Mouse (Mus musculus) gastrocnemius, adult 2 months (tissue): Measurements from ENCODE around the gene Slc32a1. TPM values are rescaled to one million over a fixed set of nuclear protein-coding genes. Genes with fewer than 3 reads are reported as not detected.

ENCODE experiments used
- DNase-seq: peaks from one replicate; pipeline ENCODE4 v3.0.0; 2022
- H3K27ac ChIP-seq: fragments of 200-600 bp; 2 replicates; pipeline ENCODE4 v1.8.1; 2022; ENCODE audit warnings: mild to moderate bottlenecking
- H3K4me3 ChIP-seq: fragments of 200-600 bp; 2 replicates; pipeline ENCODE4 v1.8.1; 2022; ENCODE audit warnings: mild to moderate bottlenecking, moderate library complexity
- CTCF ChIP-seq: fragments of 200-600 bp; IDR thresholded peaks from 2 replicates; pipeline ENCODE4 v1.8.1; 2022; ENCODE audit warnings: antibody characterized with exemption, mild to moderate bottlenecking, moderate library complexity
- intact Hi-C: fragments of 180-260 bp; cut with DNase I; formaldehyde crosslinking; loops from one replicate; pipeline ENCODE4 v1.15.1; 2025
- total RNA-seq, 2 experiments: library from RNA; stranded (reverse); gene quantifications; 2 replicates each; pipeline ENCODE4 v1.2.3; 2021

The Slc32a1 gene
- total RNA-seq, 2 experiments from 2014 or later, result not detected

GRCm38 (mm10) chr2:158615702-158616101 lies 5.1 kb downstream of the Slc32a1 start:
- TF ChIP-seq CTCF, result no peak
- intact Hi-C loops, result no loop called here
- Histone ChIP-seq H3K4me3 (no peak overlapping the region), H3K27ac (no peak overlapping the region)
- DNase-seq, result no peak

DNA sequence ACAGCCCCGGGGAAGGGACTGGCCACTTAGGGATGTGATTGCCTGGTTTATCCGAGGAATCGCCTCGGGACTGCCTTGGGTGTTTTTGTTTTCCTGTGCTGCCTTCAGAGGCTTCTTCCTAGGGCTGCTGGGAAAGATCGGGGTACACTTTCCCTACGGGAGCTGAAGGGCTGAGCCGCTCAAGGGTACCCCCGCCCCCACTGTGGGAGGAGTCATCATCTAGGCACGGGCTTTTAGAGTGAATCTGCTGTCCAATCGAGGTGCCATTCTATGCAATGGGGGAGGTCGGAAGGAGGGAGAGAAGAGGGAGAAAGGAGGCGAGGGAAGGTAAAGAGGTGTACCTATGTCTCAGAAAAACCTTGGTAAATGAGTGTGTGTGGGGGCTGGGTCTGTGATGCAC lies 5.7 kb downstream of the Slc32a1 start:
- no peak for TF ChIP-seq CTCF
- intact Hi-C loops, result no loop called here
- no peak for DNase-seq
- H3K27ac ChIP-seq, result no peak overlapping the region
- no peak overlapping the region for H3K4me3 ChIP-seq

- Histone ChIP-seq H3K27ac (no peak overlapping the region), H3K4me3 (no peak overlapping the region)
- TF ChIP-seq CTCF, result no peak
- intact Hi-C loops, result no loop called here
- no peak for DNase-seq
Measured at GRCm38 (mm10) chr2:158616790-158617189, 6.2 kb downstream of the Slc32a1 start.

GRCm38 (mm10) chr2:158624718-158625222 lies 14.2 kb downstream of the Slc32a1 start, which contains the start of gene Actr5:
Gene Actr5, plus strand, starts transcription at chr2:158624888.
- peak; percentile 96 for DNase-seq
- peak within 1 kb of the TSS; percentile 96 for H3K4me3 ChIP-seq
- peak within 1 kb of the TSS; percentile 98 for H3K27ac ChIP-seq
- no peak for TF ChIP-seq CTCF
- intact Hi-C loops, result no loop called here

GRCm38 (mm10) chr2:158625231-158625630 lies 14.7 kb downstream of the Slc32a1 start:
- TF ChIP-seq CTCF, result no peak
- DNase-seq, result peak; percentile 40
- Histone ChIP-seq H3K27ac (peak overlapping the region; percentile 98), H3K4me3 (peak overlapping the region; percentile 96)
- intact Hi-C loops, result no loop called here

DNA sequence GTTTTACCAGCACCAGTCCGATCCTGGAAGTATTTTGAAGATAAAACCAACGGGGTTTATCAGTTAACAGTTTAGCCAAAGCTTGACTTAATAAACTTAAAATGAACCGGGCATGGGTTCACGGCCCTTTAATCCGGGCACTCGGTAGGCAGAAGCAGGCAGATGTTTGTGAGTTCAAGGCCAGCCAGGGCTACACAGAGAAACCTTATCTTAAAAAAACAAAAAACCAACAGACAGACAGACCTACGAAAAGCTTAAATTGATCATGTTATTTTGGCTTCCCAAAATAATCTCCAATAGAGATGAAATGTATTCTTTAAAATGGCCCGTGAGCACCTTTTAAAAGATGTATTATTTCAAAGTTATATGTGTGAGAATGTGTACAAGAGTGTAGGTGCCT lies 15.1 kb downstream of the Slc32a1 start:
- intact Hi-C loops, result no loop called here
- Histone ChIP-seq H3K4me3 (peak overlapping the region; percentile 96), H3K27ac (peak overlapping the region; percentile 98)
- no peak for TF ChIP-seq CTCF
- no peak for DNase-seq

DNA sequence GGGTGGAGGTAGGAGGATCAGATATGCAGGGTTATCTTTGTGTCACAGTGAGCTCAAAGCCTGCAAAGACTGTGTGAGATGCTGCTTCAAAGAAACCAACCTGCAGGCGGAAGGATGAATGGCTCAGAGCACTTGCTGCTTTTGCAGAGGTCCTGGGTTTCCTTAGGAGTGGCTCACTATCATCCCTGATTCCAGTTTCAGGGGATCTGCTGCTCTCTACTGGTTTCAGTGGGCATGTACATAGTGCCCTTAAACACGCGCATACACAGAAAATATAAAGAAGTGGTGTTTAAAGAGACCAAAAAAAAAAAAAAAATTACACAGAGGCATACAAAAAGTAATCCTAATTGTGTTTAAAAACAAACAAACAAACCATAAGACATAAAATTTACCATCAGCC lies 18.3 kb downstream of the Slc32a1 start:
- Histone ChIP-seq H3K4me3 (no peak overlapping the region), H3K27ac (no peak overlapping the region)
- no peak for DNase-seq
- intact Hi-C loops, result loop anchor here (1.0 kb wide), 1 partner anchor 79 kb away; no protein-coding TSS in a partner anchor
- no peak for TF ChIP-seq CTCF

- Histone ChIP-seq H3K4me3 (no peak overlapping the region), H3K27ac (no peak overlapping the region)
- peak; percentile 78 for TF ChIP-seq CTCF
- DNase-seq, result no peak
- intact Hi-C loops, result loop anchor here (1.0 kb wide), 1 partner anchor 79 kb away; no protein-coding TSS in a partner anchor
Measured at GRCm38 (mm10) chr2:158629414-158629813, 18.8 kb downstream of the Slc32a1 start.

DNA sequence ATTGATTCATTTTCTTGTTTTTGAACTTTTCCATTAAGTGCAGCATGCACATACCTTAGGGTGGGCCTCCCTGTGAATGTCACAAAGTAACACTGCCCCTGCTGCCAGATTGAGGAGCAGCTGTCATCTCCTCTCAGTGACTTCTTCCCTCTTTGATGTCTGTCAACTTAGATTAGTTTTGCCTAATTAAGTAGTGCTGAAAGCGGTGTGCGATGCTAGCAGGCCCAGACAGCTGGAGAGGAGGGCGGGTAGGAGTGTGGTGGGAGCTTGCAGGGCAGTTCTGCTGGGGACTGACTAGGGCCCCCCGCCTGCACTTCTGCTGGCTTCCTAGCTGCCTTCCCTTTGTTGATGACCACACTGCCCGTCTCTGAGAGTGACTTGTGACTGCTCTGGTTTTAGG lies 21.3 kb downstream of the Slc32a1 start:
- intact Hi-C loops, result no loop called here
- no peak overlapping the region for H3K4me3 ChIP-seq
- no peak for TF ChIP-seq CTCF
- no peak for DNase-seq
- H3K27ac ChIP-seq, result no peak overlapping the region

DNA sequence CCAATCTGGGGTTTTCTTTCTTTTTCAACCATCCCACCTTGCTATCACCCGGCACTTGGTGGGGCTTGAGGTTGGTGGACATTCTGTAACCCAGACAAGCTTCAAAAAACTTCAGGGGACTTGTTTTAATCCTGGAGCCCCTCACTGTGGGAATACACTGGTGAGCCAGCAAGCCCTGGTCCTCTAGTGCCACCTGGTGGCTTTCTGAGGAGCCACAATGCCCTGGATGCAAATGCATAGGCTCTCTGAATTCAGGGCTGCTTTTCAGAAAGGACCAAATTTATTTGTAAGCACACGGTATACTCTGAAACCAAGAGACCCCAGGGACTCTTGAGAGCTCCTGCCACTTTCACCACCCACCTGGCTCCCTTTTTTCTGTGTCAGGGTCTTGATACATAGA lies 31.3 kb downstream of the Slc32a1 start:
- Histone ChIP-seq H3K27ac (peak overlapping the region; percentile 1; the same call in 1 of the 2 replicates), H3K4me3 (no peak overlapping the region)
- intact Hi-C loops, result loop anchor here (2.0 kb wide), 1 partner anchor 91 kb away; no protein-coding TSS in a partner anchor
- peak; percentile 64 for DNase-seq
- TF ChIP-seq CTCF, result peak; percentile 98; the same call in 1 of the 2 replicates

DNA sequence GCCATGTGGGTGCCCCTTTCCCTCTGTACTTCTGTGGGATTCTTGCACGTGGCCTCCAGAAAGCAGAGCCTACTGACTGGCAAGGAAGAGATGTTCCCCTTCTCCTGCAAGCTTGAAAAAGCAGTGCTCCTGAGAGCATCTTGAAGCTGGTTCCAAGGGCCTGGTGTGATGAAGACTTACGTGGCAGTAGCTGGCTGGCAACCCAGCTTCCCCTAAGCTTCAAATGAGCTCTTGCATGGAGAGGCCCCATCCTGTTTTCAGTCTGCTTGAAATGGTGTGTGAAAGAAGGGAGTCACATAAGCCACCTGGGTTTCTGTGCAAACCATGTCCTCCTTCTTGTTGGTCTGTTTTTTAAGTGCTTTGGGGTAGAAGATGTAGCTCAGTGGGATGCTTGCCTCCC lies 32.0 kb downstream of the Slc32a1 start:
- no peak for DNase-seq
- H3K27ac ChIP-seq, result no peak overlapping the region
- intact Hi-C loops, result no loop called here
- TF ChIP-seq CTCF, result no peak
- no peak overlapping the region for H3K4me3 ChIP-seq

DNA sequence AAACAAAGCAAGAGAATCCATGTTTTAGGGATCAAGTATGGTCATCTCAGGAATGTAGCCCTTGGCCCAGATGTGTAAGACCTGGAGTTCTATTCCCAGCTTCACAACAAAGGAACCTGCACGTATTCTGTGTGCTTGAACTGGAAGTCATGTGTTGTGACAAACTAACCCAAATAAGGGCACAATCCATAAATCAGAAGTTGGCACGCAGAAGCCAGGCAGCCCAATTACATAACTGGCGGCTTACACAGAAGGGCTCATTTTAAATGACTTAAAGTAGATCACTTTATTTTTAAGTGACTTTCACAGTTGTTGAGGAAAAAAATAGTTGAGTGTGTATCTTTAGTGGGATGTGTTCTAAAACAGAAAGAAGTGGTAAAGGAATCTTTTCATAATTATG lies 33.2 kb downstream of the Slc32a1 start:
- DNase-seq, result no peak
- Histone ChIP-seq H3K4me3 (no peak overlapping the region), H3K27ac (no peak overlapping the region)
- intact Hi-C loops, result no loop called here
- TF ChIP-seq CTCF, result no peak

GRCm38 (mm10) chr2:158651159-158651908 lies 40.8 kb downstream of the Slc32a1 start:
- no peak overlapping the region for H3K27ac ChIP-seq
- no peak for TF ChIP-seq CTCF
- no peak for DNase-seq
- intact Hi-C loops, result loop anchor here (10.0 kb wide), 1 partner anchor 93 kb away; no protein-coding TSS in a partner anchor
- no peak overlapping the region for H3K4me3 ChIP-seq

- Histone ChIP-seq H3K27ac (no peak overlapping the region), H3K4me3 (no peak overlapping the region)
- peak; percentile 88 for TF ChIP-seq CTCF
- peak; percentile 74 for DNase-seq
- intact Hi-C loops, result loop anchor here (10.0 kb wide), 1 partner anchor 92 kb away; no protein-coding TSS in a partner anchor
Measured at GRCm38 (mm10) chr2:158652985-158653384, 42.4 kb downstream of the Slc32a1 start.
